Comparison of ENCODE assay signal across 13 mouse cellular contexts in the genomic region with DNA sequence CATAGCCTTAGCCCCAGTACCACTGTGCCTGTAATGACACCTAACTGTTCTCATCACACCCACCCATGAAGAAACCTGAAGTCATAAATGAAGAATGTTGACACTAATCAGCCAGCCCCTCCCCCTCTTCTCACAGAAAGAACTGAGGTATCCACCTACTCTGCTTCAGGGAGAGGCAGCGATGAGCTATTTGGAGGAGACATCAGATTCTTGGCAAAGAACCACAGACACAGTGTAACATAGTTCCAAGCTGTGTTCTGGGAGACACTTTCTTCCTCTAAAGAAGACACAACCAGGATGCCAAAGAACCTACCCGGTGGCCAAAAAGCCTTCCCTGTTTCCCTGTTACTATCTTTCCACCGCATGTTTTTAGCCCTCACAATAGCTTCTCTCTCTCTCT.
DNase-seq lines count a peak whose midpoint lies in the region; TF ChIP-seq lines count a peak whose summit lies in the region.
"Had no signal": no experiment of that assay in that cellular context is flagged by ENCODE, and none has a peak within 500 bp of the region (broad histone marks: within the 10 kb centered on the region; RNA-seq: fewer than 3 reads in every experiment).

No protein-coding gene starts in this region.

- DNase-seq in gastrocnemius, adult 2 months, result peak; percentile 32
- DNase-seq in gastrocnemius, postnatal 14 days, result no peak
- DNase-seq in testis, postnatal 14 days (ENCODE audit: low spot score), result peak; percentile 31
- no peak for DNase-seq in testis, postnatal 10 days (ENCODE audit: low spot score)
- peak; percentile 65 to 66 for DNase-seq in left cerebral cortex, adult 9 months (ENCODE audit: low spot score in 2 of 2)
- no peak for DNase-seq in urinary bladder, postnatal 4 days (ENCODE audit: low spot score in 2 of 2)
- no peak for DNase-seq in thymus, adult 18-20 months
- DNase-seq in urinary bladder, adult 18-20 months (ENCODE audit: low spot score in 2 of 2), result no peak
- DNase-seq: cerebellum, adult 9-11 months; heart, postnatal 4 days; liver had no signal

- H3K4me3 ChIP-seq in gastrocnemius, adult 2 months, result no peak overlapping the region
- H3K4me3 ChIP-seq: embryonic facial prominence, embryonic 12.5 days; forebrain, embryonic 10.5 days had no signal

- no peak overlapping the region for H3K27ac ChIP-seq in gastrocnemius, adult 2 months
- H3K27ac ChIP-seq: embryonic facial prominence, embryonic 12.5 days had no signal

- TF ChIP-seq CTCF in gastrocnemius, adult 2 months (IDR thresholded peaks at IDR 0.05), result no peak

- intact Hi-C loops in gastrocnemius, adult 2 months (cut with DNase I), result no loop called here
- intact Hi-C loops in gastrocnemius, postnatal 14 days (cut with DNase I; ENCODE audit: low total_unique reads), result no loop called here

Comparison
In these comparisons a context has a peak if more than half of its experiments do, and no peak if none do; other contexts are left out.
1. DNase-seq: peak in gastrocnemius, adult 2 months (single experiment), testis, postnatal 14 days (single experiment) and left cerebral cortex, adult 9 months (2 of 2); none in gastrocnemius, postnatal 14 days (single experiment), testis, postnatal 10 days (single experiment), urinary bladder, postnatal 4 days (0 of 2), thymus, adult 18-20 months (0 of 2) and urinary bladder, adult 18-20 months (0 of 2).